Mouse (Mus musculus): ENCODE results near the gene Ctcfl. TPM values are rescaled to one million over a fixed set of nuclear protein-coding genes. Genes with fewer than 3 reads are reported as not detected.

Gene Ctcfl
- total RNA-seq, 2 experiments from 2014 or later: not detected

- DNase-seq (ENCODE audit: low spot score in 2 of 2): no peak
- no peak overlapping the region for H3K4me3 ChIP-seq
- H3K27ac ChIP-seq: no peak overlapping the region
- no peak for TF ChIP-seq CTCF (conservative IDR thresholded peaks at IDR 0.05)
Measured at GRCm38 (mm10) chr2:173087405-173087804, 31.9 kb downstream of the Ctcfl start.

DNA sequence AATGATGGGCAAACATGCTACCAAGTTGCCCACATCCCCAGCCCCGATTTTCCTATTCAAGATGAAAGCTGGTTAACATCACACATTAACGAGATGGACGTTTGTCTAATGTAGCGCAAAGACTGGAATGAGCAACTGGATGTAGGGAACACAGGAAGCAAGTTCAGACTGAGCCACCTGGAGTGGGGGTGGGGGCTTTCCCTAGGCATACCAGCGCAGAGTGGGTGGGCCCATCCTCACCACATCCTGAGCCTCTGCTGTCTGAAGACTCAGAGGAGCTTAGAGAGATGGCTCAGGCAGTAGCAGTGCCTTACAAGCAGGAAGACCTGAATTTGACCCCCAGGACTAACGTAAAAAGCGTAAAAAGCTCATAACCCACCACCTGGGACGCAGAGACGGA lies 33.6 kb downstream of the Ctcfl start:
- no peak for DNase-seq (ENCODE audit: low spot score in 2 of 2)
- TF ChIP-seq CTCF (conservative IDR thresholded peaks at IDR 0.05): no peak
- Histone ChIP-seq H3K27ac (no peak overlapping the region), H3K4me3 (no peak overlapping the region)

DNA sequence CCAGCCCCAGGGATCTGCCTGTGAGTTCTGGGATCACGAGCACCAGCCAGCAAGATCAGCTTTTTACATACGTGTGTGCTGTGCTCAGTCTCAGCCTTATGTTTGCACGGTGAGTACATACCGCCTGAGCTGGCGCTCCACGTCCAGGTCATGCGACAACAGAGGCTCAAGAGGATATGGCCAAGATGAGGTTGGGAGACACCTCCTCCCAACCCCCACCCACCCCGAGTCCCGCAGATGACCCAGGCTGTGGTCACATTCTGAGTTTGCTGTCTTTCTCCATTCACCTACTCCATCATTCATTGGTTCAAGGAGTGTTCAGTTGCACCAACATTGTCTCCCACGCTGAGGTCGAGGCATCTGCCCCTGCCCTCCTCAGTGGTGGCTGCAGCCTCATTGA lies 34.5 kb downstream of the Ctcfl start:
- Histone ChIP-seq H3K27ac (no peak overlapping the region), H3K4me3 (no peak overlapping the region)
- TF ChIP-seq CTCF (conservative IDR thresholded peaks at IDR 0.05): no peak
- DNase-seq (ENCODE audit: low spot score in 2 of 2): no peak

GRCm38 (mm10) chr2:173083712-173084475 lies 35.4 kb downstream of the Ctcfl start:
- no peak for DNase-seq (ENCODE audit: low spot score in 2 of 2)
- TF ChIP-seq CTCF (conservative IDR thresholded peaks at IDR 0.05): no peak
- no peak overlapping the region for H3K27ac ChIP-seq
- H3K4me3 ChIP-seq: no peak overlapping the region

DNA sequence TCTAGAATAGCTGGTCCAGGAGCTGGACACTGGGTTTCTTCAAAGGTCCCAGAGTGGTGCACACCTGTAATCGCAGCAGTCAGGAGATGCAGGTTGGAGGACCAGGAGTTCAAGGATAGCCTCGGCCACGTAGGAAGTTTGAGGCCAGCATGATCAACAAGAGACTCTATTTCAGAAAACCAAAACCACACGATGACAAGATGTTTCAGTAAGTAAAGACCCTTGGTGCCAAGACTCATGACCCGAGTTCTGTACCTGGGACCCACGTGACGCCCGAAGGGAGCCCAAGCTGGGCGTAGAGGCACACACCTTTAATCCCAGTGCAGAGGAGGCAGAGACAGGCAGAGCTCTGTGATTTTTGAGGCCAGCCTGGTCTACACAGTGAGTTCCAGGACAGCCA lies 36.2 kb downstream of the Ctcfl start:
- H3K27ac ChIP-seq: no peak overlapping the region
- no peak overlapping the region for H3K4me3 ChIP-seq
- no peak for TF ChIP-seq CTCF (conservative IDR thresholded peaks at IDR 0.05)
- no peak for DNase-seq (ENCODE audit: low spot score in 2 of 2)

GRCm38 (mm10) chr2:173082706-173083105 lies 36.6 kb downstream of the Ctcfl start:
- no peak for DNase-seq (ENCODE audit: low spot score in 2 of 2)
- no peak for TF ChIP-seq CTCF (conservative IDR thresholded peaks at IDR 0.05)
- H3K4me3 ChIP-seq: no peak overlapping the region
- H3K27ac ChIP-seq: no peak overlapping the region

DNA sequence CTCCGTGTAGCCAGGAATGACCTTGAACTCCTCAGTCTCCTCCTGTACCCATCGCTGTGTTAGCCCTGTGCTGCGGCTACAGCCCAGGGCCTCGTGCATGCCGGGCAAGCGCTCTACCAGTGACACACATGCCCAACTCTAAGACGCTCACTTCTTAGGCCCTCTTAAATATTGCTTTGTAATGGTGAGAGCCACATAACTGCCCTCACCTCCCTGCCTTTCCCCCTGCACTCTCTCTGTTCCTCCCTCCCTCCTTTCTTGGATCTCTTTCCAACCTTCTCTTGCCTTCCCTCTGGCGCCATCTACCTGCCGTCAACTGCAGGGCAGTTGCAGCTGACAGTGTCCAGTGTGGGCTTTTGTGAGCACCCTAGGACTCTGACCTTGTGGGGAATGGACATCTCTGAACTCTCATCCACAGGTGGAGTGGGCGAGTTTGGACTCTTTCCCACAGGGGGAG lies 38.5 kb downstream of the Ctcfl start:
- Histone ChIP-seq H3K4me3 (no peak overlapping the region), H3K27ac (no peak overlapping the region)
- DNase-seq (ENCODE audit: low spot score in 2 of 2): peak; percentile 51 to 74
- TF ChIP-seq CTCF (conservative IDR thresholded peaks at IDR 0.05): peak; percentile 99

DNA sequence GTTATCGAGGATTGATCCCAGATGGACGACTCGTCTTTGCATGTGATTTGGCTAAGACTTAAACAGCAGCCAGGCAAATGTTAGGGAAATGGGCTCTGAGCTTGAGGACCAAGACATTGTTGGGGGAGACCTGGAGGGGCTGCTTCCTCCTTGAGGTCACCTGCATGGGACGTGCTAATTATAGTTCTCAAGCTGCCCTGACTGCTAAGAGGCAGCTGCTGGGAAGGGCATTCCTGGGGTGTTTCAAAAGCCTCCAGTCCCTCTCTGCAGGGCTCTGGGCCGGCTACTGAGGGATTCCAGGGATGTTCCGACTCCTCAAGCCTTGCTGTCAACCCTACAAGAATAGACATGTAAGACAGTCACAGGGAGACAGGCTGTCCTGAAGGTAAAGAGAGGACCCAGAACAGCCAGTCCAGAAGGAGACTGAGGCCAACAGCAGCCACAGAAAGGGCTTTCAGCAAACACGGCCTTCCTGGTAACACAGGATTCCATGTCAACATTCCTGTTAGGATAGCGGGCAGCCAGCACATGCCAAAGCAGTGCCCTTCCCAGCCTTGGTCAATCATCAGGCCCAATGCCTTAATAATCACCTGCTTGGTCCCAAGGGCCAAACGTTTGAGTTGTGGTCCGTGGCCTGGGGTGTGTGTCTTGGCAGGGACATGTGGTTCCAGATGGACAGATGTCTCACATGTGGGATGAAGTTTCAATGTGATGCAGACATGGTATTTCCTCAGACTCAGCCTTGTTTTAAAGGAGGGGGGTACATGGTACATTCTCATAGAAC lies 39.4 kb downstream of the Ctcfl start:
- no peak for TF ChIP-seq CTCF (conservative IDR thresholded peaks at IDR 0.05)

DNA sequence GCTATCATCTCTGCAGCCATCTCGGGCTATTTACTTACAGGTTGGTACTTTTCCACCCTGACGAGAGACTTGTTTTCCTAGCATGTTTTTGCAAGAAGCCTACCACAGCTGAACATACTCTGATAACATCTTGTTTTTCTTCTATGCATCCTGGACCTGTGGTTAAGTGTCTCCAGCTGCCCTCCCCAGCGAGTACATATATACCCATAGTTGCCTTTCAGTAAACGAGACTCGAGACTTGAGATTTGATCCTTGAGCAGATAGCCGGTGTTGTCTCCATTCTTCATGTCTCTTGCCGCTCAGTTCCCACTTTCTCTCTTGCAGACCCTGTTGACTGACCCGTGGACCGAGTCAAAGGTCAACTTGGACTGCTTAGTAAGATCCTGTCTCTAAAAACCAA lies 42.4 kb downstream of the Ctcfl start:
- no peak for TF ChIP-seq CTCF (conservative IDR thresholded peaks at IDR 0.05)
- Histone ChIP-seq H3K27ac (no peak overlapping the region), H3K4me3 (no peak overlapping the region)
- DNase-seq (ENCODE audit: low spot score in 2 of 2): no peak

More for the DNA sequence above, 39.4 kb downstream of the Ctcfl start:
- H3K27ac ChIP-seq: no peak overlapping the region
- no peak overlapping the region for H3K4me3 ChIP-seq
- DNase-seq (ENCODE audit: low spot score in 2 of 2): no peak

GRCm38 (mm10) chr2:173073666-173074065 lies 45.7 kb downstream of the Ctcfl start:
- no peak for DNase-seq (ENCODE audit: low spot score in 2 of 2)
- H3K27ac ChIP-seq: no peak overlapping the region
- no peak for TF ChIP-seq CTCF (conservative IDR thresholded peaks at IDR 0.05)
- no peak overlapping the region for H3K4me3 ChIP-seq

GRCm38 (mm10) chr2:173072948-173073347 lies 46.4 kb downstream of the Ctcfl start:
- TF ChIP-seq CTCF (conservative IDR thresholded peaks at IDR 0.05): no peak
- Histone ChIP-seq H3K4me3 (no peak overlapping the region), H3K27ac (no peak overlapping the region)
- no peak for DNase-seq (ENCODE audit: low spot score in 2 of 2)

DNA sequence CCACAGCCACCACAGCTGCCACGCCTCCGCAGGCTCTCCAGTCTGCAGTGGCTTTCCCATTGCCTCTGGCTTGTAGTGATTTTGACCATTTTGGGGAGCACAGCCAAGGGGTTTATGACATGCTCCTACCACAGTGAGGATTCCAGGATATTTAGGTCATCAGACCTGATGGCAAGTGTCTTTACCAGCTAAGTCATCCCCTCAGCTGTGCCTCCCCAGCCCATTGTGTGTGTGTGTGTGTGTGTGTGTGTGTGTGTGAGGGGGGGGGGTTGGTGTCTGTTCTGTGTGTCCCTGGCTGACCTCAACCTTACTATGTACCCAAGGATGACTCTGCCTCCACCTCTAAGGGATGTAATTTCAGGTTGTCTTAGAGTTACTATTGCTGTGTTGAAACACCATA lies 54.5 kb downstream of the Ctcfl start:
- no peak overlapping the region for H3K27ac ChIP-seq
- no peak for TF ChIP-seq CTCF (conservative IDR thresholded peaks at IDR 0.05)

DNA sequence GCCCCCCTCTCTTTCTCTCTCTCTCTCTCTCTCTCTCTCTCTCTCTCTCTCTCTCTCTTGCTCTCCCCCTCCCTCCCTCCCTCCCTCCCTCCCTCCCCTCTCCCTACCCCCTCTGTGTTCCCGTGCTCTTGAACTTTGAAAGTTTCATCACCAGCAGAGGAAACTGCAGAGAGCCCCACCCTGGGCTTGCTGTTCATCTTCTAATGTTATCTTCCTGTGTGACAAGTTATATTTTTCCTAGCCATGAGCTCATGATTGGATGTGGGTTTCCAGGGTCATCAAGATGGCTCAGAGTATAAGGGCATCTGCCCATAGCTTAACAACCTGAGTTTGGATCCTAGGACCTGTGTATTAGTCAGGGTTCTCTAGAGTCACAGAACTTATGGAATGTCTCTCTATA lies 56.1 kb downstream of the Ctcfl start:
- no peak overlapping the region for H3K4me3 ChIP-seq
- no peak for TF ChIP-seq CTCF (conservative IDR thresholded peaks at IDR 0.05)

More for the DNA sequence above, 54.5 kb downstream of the Ctcfl start:
- DNase-seq (ENCODE audit: low spot score in 2 of 2): no peak
- no peak overlapping the region for H3K4me3 ChIP-seq

More for the DNA sequence above, 56.1 kb downstream of the Ctcfl start:
- H3K27ac ChIP-seq: no peak overlapping the region
- no peak for DNase-seq (ENCODE audit: low spot score in 2 of 2)
